Mouse (Mus musculus) liver, postnatal 0 days (tissue): Measurements from ENCODE around the gene Smyd3. TPM values are rescaled to one million over a fixed set of nuclear protein-coding genes. Genes with fewer than 3 reads are reported as not detected.

ENCODE experiments used
- ATAC-seq: fragments of 200-750 bp; cut with Nextera tagmentation; 2 replicates; pipeline ENCODE4 v1.8.0; 2017; ENCODE audit warnings: mild to moderate bottlenecking, moderate library complexity
- DNase-seq: peaks from one replicate; pipeline ENCODE4 v3.0.0-alpha.2; 2016
- H3K27ac ChIP-seq: fragments of 300-500 bp; sonication (generic); 2 replicates; pipeline ENCODE4 v1.5.1; 2014; ENCODE audit warnings: antibody characterized with exemption, moderate library complexity, mild to moderate bottlenecking, low read depth
- H3K27me3 ChIP-seq: fragments of 300-500 bp; sonication (generic); 2 replicates; pipeline ENCODE4 v1.6.1; 2014; ENCODE audit warnings: low read length, control low read depth, mixed read lengths; ENCODE audit not compliant: insufficient read depth
- H3K36me3 ChIP-seq: fragments of 300-500 bp; sonication (generic); replicated peaks from 2 replicates; pipeline ENCODE4 v1.6.1; 2014; ENCODE audit warnings: mild to moderate bottlenecking, control low read depth, low read length, moderate library complexity, mixed read lengths; ENCODE audit not compliant: insufficient read depth
- H3K4me1 ChIP-seq: fragments of 300-500 bp; sonication (generic); 2 replicates; pipeline ENCODE4 v1.6.1; 2014; ENCODE audit warnings: antibody characterized with exemption, mild to moderate bottlenecking, control low read depth; ENCODE audit not compliant: insufficient read depth
- H3K4me2 ChIP-seq: fragments of 300-500 bp; sonication (generic); 2 replicates; pipeline ENCODE4 v1.6.1; 2014; ENCODE audit warnings: low read depth, mild to moderate bottlenecking, low read length, moderate library complexity, mixed read lengths
- H3K4me3 ChIP-seq: fragments of 300-500 bp; sonication (generic); 2 replicates; pipeline ENCODE4 v1.5.1; 2014; ENCODE audit warnings: low read depth, low read length
- H3K9ac ChIP-seq: fragments of 300-500 bp; sonication (generic); replicated peaks from 2 replicates; pipeline ENCODE4 v1.6.1; 2014; ENCODE audit warnings: mild to moderate bottlenecking, moderate library complexity
- H3K9me3 ChIP-seq: fragments of 300-500 bp; sonication (generic); 2 replicates; pipeline ENCODE4 v1.6.1; 2016; ENCODE audit warnings: mild to moderate bottlenecking, control low read depth, low read length, mixed read lengths
- CTCF ChIP-seq: sonication (generic); IDR thresholded peaks from 2 replicates; pipeline ENCODE4 v1.5.1; 2016; ENCODE audit warnings: antibody characterized with exemption, low read depth
- EP300 ChIP-seq: IDR thresholded peaks from 2 replicates; pipeline ENCODE4 v1.6.1; 2016; ENCODE audit warnings: antibody characterized with exemption, low read depth, mild to moderate bottlenecking
- WGBS: fragments of 180-500 bp; shearing (Covaris S2); extraction: QIAGEN DNeasy Blood & Tissue Kit; methylation state at CpG from one replicate; pipeline ENCODE4 v1.1.7; 2014; ENCODE audit not compliant: insufficient replicate concordance; 5-methylcytosine and 5-hydroxymethylcytosine counted together
- polyA plus RNA-seq: library from polyadenylated mRNA; unstranded; fragments of >200 nt; fragmentation: Nextera tagmentation; extraction: Ambion mirVana; gene quantifications from 2 replicates; pipeline ENCODE4 v1.2.1, GENCODE M21; 2015

Smyd3 gene
- polyA plus RNA-seq, 1 experiment from 2014 or later, result 5.1 TPM

- DNase-seq, result no peak
- ATAC-seq, result no peak
- H3K9me3 ChIP-seq, result no peaks in the 10 kb centered on the region
- TF ChIP-seq EP300 (no peak), CTCF (no peak)
- H3K9ac ChIP-seq, result no peak overlapping the region
- H3K36me3 ChIP-seq, result no peaks in the 10 kb centered on the region
- H3K4me3 ChIP-seq, result no peak overlapping the region
- no peak overlapping the region for H3K4me2 ChIP-seq
- H3K27me3 ChIP-seq, result no peaks in the 10 kb centered on the region
- no peak overlapping the region for H3K27ac ChIP-seq
- H3K4me1 ChIP-seq, result no peaks in the 10 kb centered on the region
- WGBS, result 84% methylated on average over 3 of the region's 3 CpGs
Measured at GRCm38 (mm10) chr1:179160697-179161096, 357.1 kb downstream of the Smyd3 start.

DNA sequence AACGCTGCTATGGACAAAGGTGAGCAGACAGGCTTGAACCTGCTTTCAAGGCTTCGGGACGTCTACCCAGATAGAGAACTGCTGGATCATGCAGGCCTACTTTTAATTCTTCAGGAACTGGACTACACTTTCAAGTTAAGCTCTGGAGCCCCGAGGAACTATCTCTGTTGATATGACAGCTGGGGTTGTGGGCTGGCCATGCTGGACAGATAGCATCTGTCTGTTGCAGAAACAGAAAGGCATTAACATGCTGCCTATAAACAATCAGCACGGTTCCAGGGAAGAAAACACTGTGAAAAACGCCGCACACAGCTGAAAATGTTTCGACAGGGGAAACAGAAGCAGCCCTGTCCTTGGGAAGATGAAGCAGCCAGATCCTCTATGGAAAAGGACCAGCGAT lies 365.5 kb downstream of the Smyd3 start:
- Histone ChIP-seq H3K36me3 (no peaks in the 10 kb centered on the region), H3K27ac (no peak overlapping the region), H3K4me2 (no peak overlapping the region), H3K27me3 (no peaks in the 10 kb centered on the region), H3K9ac (no peak overlapping the region), H3K9me3 (no peaks in the 10 kb centered on the region), H3K4me1 (no peaks in the 10 kb centered on the region), H3K4me3 (no peak overlapping the region)
- no peak for ATAC-seq
- no peak for DNase-seq
- no peak for TF ChIP-seq CTCF
- TF ChIP-seq EP300, result no peak
- WGBS, result 66% methylated on average over 9 of the region's 9 CpGs

DNA sequence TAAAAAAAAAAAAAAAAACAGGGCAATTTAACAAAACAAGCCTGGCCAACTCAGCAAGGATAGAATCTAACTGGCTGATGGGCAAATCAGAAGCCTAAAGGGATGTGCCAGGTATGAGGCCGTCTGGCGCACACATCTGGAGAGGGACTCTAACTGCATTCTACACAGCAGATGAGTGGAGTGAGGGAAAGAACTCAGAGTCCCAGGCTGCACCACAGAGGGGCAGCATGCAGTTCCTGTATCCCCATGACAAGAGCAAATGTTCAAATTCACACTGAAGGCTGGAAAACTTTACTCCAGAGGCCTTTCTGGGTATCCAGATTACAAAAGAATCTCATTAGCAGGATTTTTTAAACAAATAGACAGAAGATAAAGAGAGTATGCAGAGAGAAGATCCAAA lies 366.6 kb downstream of the Smyd3 start:
- 78% methylated on average over 2 of the region's 2 CpGs for WGBS
- Histone ChIP-seq H3K36me3 (no peaks in the 10 kb centered on the region), H3K4me1 (no peaks in the 10 kb centered on the region), H3K4me3 (no peak overlapping the region), H3K9me3 (no peaks in the 10 kb centered on the region), H3K9ac (no peak overlapping the region), H3K27me3 (no peaks in the 10 kb centered on the region), H3K4me2 (no peak overlapping the region), H3K27ac (no peak overlapping the region)
- DNase-seq (no peak), ATAC-seq (no peak)
- no peak for TF ChIP-seq CTCF
- TF ChIP-seq EP300, result no peak

GRCm38 (mm10) chr1:179149468-179150140 lies 368.2 kb downstream of the Smyd3 start:
- ATAC-seq (no peak), DNase-seq (no peak)
- no peaks in the 10 kb centered on the region for H3K36me3 ChIP-seq
- no peaks in the 10 kb centered on the region for H3K4me1 ChIP-seq
- no peak overlapping the region for H3K27ac ChIP-seq
- H3K27me3 ChIP-seq, result no peaks in the 10 kb centered on the region
- TF ChIP-seq EP300 (no peak), CTCF (no peak)
- H3K4me3 ChIP-seq, result no peak overlapping the region
- 45% methylated on average over 5 of the region's 5 CpGs for WGBS
- no peak overlapping the region for H3K4me2 ChIP-seq
- H3K9me3 ChIP-seq, result no peaks in the 10 kb centered on the region
- H3K9ac ChIP-seq, result no peak overlapping the region

GRCm38 (mm10) chr1:179146730-179147167 lies 371.1 kb downstream of the Smyd3 start:
- Histone ChIP-seq H3K9ac (no peak overlapping the region), H3K4me2 (no peak overlapping the region), H3K9me3 (no peaks in the 10 kb centered on the region), H3K4me3 (no peak overlapping the region), H3K4me1 (no peaks in the 10 kb centered on the region), H3K27me3 (no peaks in the 10 kb centered on the region), H3K36me3 (no peaks in the 10 kb centered on the region), H3K27ac (no peak overlapping the region)
- no peak for TF ChIP-seq CTCF
- TF ChIP-seq EP300, result no peak
- WGBS, result 78% methylated on average over 9 of the region's 9 CpGs
- DNase-seq, result no peak
- no peak for ATAC-seq

- H3K4me3 ChIP-seq, result no peak overlapping the region
- no peaks in the 10 kb centered on the region for H3K9me3 ChIP-seq
- TF ChIP-seq CTCF, result no peak
- TF ChIP-seq EP300, result no peak
- no peaks in the 10 kb centered on the region for H3K4me1 ChIP-seq
- H3K27me3 ChIP-seq, result no peaks in the 10 kb centered on the region
- H3K36me3 ChIP-seq, result no peaks in the 10 kb centered on the region
- 80% methylated on average over 11 of the region's 11 CpGs for WGBS
- no peak overlapping the region for H3K27ac ChIP-seq
- DNase-seq, result no peak
- H3K9ac ChIP-seq, result no peak overlapping the region
- H3K4me2 ChIP-seq, result no peak overlapping the region
- no peak for ATAC-seq
Measured at GRCm38 (mm10) chr1:179143154-179143832, 374.5 kb downstream of the Smyd3 start.
